Mouse (Mus musculus) layer of hippocampus, adult 11-12 months (tissue): ENCODE measurements around the gene Decr2.
"Not testable (repeated sequence)": the region's sequence is repeated elsewhere in the genome, so short reads cannot be mapped to it uniquely, and the experiment has no call there.

ENCODE experiments used
- DNase-seq: peaks from one replicate; pipeline ENCODE4 v3.0.0; 2022; ENCODE audit warnings: low spot score

Gene Decr2

DNA sequence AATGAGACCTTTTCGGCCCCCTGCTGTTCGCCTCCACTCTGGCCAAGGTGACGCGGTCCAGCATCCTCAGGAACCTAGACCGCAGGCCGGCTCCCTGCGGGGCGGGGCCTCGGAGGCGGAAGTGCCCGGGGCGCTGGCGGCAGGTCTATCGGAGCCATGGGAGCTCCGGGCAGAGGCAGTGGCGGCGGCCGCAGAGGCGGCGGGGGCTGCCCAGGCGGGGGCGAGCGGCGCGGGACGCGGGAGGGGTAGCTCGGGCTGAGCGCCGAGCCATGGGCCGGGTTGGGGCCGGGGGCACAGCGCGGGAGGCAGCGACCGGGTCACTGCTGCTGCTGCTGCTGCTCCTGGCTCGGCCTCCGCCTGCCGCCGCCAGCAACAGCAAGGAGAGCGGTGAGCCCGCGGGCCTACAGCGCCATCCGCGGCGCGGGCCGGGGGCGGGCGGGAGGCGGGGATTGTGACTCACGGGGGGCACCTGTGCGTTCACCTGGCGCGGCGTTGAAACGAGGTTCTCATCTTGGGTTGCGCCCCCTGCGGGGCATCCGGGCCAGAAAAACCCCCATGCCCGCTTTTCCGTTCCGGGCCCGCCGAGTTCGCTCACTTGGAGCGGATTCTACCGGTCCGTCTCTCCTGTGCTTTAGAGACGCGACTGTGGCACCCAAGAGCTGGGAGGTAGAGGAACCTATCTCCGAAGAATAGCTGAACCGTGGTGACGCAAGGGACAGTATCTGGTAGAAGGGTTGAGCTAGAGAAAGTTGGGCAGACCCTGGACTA is 23.2 kb upstream of the Decr2 start, which contains the start of gene Tmem8:
Gene Tmem8 (plus strand): TSS at position 119 of the 768 bp plus-strand sequence.
- peak; percentile 61 for DNase-seq

DNA sequence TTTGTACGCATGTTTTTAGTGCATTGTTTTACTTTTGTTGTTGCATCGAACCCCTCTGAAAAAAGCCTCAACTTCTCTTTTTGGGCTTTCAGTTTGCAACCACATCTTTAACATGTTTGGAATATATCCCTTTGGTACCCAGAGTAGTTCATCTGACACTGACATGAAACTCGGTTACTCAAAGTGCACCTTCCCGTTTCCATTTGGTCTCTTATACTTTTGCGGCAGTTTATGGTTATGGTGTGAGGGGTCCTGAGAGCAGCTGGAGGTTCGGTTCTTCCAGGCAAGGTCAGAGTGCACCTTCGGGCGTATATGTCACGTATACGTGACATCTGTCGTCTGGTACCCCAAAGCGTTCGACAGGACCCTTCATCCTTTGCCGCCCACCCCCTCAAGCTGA is 22.6 kb upstream of the Decr2 start:
- no peak for DNase-seq

- DNase-seq, result no peak
Measured at GRCm38 (mm10) chr17:26111722-26112121, 21.6 kb upstream of the Decr2 start.

GRCm38 (mm10) chr17:26111024-26111423 is 20.9 kb upstream of the Decr2 start:
- no peak for DNase-seq

DNA sequence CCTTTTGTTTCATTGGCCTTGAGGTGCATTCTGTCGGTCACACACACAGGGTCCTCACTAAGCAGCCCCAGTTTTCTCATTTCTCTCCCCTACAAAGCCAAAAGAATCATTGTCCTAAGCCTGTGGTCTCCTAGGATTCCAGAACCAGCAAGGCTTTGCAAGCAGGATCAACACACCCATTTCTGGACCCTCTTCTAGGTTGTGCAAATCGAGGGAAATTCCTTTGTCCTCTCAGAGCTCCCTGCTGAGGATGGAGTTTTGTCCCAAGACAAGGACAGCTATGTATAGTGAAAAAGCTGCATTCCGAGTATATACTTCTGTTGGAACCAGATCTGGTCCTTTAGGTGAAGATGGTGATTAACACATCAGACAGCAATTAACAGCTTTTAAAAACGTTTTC is 20.0 kb upstream of the Decr2 start:
- no peak for DNase-seq

DNA sequence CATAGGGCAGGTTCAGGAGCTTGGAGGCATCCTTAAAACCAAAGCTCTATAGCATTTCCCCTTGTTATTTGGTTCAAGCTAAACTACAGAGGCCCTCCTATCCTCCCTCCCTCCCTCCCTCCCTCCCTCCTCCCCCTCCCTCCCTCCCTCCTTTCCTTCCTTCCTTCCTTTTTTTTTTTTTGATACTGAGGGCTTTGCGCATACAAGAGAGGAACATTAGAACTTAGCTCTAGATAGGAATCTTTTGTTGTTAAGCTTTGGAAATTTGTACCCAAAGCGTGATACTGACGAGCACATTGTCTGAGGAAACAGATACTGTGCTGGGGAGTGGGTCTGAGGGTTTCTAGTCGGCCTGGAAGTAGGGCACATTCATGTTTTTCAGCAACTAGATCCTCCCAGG is 15.5 kb upstream of the Decr2 start:
- DNase-seq, result no peak

- no peak for DNase-seq
Measured at GRCm38 (mm10) chr17:26101478-26101877, 11.3 kb upstream of the Decr2 start.

DNA sequence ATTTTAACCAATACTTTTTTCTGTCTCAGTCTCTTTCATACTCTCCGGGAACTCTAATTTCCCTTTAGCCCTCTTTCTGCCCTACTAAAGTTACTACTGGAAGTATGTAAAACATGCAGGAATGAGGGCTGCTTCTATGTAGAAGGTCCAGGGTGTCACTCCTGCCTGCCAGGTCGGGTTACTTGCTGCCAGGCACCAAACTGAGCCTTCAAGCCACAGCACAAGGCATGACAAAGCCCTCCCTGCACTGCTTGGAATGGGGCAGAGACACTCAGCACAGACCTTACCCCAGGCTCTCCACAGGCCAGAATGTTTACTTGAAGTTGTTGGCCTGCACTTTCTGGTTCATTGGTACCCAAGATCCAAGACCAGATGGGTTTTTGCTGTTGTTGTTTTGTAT is 10.0 kb upstream of the Decr2 start:
- DNase-seq, result no peak

DNA sequence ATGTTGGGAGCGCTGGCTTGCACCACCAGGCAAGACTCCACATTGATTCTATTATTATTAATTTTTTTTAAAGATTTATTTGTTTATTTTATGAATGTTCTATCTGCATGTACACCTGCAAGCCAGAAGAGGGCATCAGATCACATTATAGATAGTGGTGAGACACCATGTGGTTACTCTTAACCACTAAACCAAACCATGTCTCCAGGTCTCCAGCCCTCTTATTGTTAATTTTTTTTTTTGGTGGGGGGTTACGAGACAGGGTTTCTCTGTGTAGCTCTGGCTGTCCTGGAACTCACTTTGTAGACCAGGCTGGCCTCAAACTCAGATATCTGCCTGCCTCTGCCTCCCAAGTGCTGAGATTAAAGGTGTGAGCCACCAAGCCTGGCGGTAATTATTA is 9.2 kb upstream of the Decr2 start:
- not testable (repeated sequence) for DNase-seq

DNA sequence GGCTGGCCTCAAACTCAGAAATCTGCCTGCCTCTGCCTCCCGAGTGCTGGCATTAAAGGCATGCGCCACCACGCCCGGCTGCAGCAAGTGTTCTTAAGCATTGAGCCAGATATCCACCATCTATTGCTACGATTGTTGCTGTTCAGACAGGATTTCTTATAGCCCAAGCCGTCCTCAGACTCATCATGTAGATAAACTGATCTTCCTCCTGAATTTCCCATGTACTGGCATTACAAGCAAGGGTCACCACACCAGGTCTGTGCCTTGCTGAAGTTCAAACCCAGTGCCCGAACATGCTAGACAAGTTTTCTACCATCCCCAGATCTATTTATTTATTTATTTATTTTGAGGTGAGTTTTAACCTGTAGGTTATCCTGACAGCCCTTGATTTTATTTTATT is 8.3 kb upstream of the Decr2 start:
- DNase-seq, result no peak

- DNase-seq, result peak; percentile 63
Measured at GRCm38 (mm10) chr17:26095121-26095740, 5.1 kb upstream of the Decr2 start, which contains the start of gene Nme4. Nme4 (minus strand) TSS chr17:26095602.

GRCm38 (mm10) chr17:26094531-26095110 is 4.5 kb upstream of the Decr2 start:
- DNase-seq, result no peak

DNA sequence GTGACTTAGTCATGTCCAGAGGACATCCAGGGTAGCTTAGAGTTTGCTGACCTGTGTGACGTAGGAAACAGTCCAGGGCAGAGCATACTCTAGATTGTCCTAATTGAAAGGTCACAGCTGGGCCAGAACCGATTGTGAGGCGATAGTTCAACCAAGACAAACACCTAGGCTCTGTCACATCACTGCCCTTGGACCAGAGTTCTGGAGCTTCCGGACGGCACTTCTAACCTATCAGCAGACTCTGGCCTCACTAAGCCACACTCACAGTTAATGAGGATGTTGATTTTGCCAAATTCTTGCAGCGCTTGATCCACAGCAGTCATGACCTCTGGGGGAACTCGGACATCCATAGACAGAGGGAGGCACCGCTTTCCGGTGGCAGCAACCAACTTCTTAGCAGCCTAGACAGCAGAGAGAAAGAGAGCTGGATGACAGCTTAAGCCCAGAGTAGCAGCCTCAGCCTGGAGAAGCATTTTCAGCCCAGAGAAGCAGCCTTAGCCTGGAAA is 3.0 kb downstream of the Decr2 start:
- no peak for DNase-seq

GRCm38 (mm10) chr17:26080867-26081266 is 9.3 kb downstream of the Decr2 start:
- no peak for DNase-seq

GRCm38 (mm10) chr17:26078851-26079250 is 11.3 kb downstream of the Decr2 start:
- DNase-seq, result no peak

DNA sequence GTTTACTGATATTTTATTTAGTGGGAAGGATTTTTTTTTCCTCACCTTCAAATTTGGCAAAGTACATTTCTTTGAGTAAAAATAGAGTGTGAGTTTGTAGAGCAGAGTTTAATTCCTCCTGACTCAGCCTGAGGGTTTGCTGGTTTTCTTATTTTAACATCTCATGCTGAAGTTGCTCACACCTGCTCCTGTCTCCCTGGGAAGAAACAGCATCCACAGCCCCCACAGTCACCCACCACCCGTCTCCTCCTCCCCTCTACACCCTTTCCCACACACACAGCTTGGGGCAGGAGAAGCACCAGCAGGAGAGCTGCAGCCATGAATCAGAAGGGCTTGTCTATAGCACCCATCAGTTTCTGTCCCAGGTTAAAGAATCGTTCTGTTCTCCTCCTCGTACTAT is 14.9 kb downstream of the Decr2 start:
- no peak for DNase-seq

DNA sequence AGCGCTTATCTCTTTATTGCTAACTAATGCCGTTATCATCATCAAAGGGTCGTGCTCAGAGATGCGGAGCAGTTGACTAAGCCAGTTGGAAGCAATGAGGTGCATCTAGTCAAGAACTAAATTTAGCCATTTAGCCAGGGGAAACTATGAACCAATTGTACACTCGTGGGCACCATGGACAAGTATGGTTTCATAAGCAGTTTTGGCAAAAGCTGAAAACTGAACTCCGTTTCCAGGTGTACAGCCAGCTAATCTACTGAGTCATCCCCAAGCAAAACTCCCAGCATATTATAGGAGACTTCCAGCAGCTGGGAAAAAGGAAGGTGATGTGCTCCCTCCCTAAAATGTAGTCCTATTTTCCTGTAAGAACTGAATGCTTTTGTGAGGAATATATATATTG is 20.0 kb downstream of the Decr2 start:
- DNase-seq, result no peak

GRCm38 (mm10) chr17:26068831-26069739 is 21.1 kb downstream of the Decr2 start, which contains the start of gene Rab11fip3:
Rab11fip3 (minus strand) TSS chr17:26069555.
- peak; percentile 79 for DNase-seq

GRCm38 (mm10) chr17:26068024-26068830 is 21.9 kb downstream of the Decr2 start:
- no peak for DNase-seq

- DNase-seq, result no peak
Measured at GRCm38 (mm10) chr17:26066488-26067020, 23.6 kb downstream of the Decr2 start.

DNA sequence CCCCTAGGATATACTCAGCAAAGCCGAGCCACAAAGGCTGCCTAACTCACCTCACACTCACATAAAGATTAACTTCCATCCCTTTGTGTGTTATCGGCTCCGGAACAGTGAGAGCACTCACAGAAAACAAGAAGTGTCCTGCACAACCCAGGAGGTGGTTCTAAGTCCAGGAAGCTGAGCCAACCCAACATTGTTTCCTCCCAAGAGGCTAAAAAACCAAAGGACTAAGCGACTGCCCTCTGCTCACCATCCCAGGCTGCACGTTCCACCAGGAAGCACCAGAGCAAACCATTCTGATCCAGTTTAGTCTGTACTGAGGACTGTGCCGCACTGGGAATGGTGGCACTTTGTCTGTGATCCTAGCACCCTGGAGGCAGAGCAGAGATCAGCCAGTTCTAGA is 25.2 kb downstream of the Decr2 start:
- no peak for DNase-seq
